17 mouse cellular contexts compared by ENCODE assay signal in genomic region chr2:75479546-75479945, GRCm38 (mm10).
DNase-seq lines count a peak whose midpoint lies in the region; ATAC-seq and TF ChIP-seq lines count a peak whose summit lies in the region.
"Had no signal": no experiment of that assay in that cellular context is flagged by ENCODE, and none has a peak within 500 bp of the region (broad histone marks: within the 10 kb centered on the region; RNA-seq: fewer than 3 reads in every experiment).

No protein-coding gene starts in this region.

- TF ChIP-seq CTCF in midbrain, postnatal 0 days (IDR thresholded peaks at IDR 0.05): no peak

- H3K27ac ChIP-seq in midbrain, postnatal 0 days (ENCODE audit: low read depth, low read length): no peak overlapping the region
- H3K27ac ChIP-seq in midbrain, embryonic 15.5 days: no peak overlapping the region
- H3K27ac ChIP-seq: embryonic facial prominence, embryonic 10.5 days; embryonic facial prominence, embryonic 12.5 days; forebrain, embryonic 13.5 days; forebrain, embryonic 15.5 days had no signal

- H3K4me2 ChIP-seq in midbrain, postnatal 0 days (ENCODE audit: low read depth, low read length, poor library complexity, severe bottlenecking): no peak overlapping the region
- H3K4me2 ChIP-seq in midbrain, embryonic 15.5 days: no peak overlapping the region
- H3K4me2 ChIP-seq: embryonic facial prominence, embryonic 12.5 days; forebrain, embryonic 13.5 days; forebrain, embryonic 15.5 days had no signal

- no peak for ATAC-seq in midbrain, postnatal 0 days (ENCODE audit: low FRiP score)
- ATAC-seq in midbrain, embryonic 15.5 days (replicated peaks): no peak
- ATAC-seq: forebrain, embryonic 13.5 days; forebrain, embryonic 15.5 days; forebrain, postnatal 0 days had no signal

- DNase-seq in cerebellum, postnatal 14 days: peak; percentile 21 to 32
- no peak for DNase-seq in cerebellum, adult 8-10 months
- peak; percentile 62 for DNase-seq in midbrain, postnatal 0 days (ENCODE audit: low spot score)
- peak; percentile 48 for DNase-seq in retina, embryonic 14.5 days (ENCODE audit: low spot score)
- DNase-seq in kidney, postnatal 36 days: no peak
- DNase-seq in c-Kit-positive CD71-positive TER-119-positive erythroid progenitor cells, embryonic 14.5 days (ENCODE audit: low spot score): no peak
- DNase-seq: adrenal gland, adult 2 months; adrenal gland, postnatal 10 days; adrenal gland, postnatal 25 days; cerebellum, adult 11-12 months; cerebellum, adult 9-10 months; forebrain, postnatal 0 days had no signal

- H3K9ac ChIP-seq in midbrain, postnatal 0 days (replicated peaks; ENCODE audit: low read length, poor library complexity, severe bottlenecking): no peak overlapping the region
- H3K9ac ChIP-seq in midbrain, embryonic 15.5 days: no peak overlapping the region
- H3K9ac ChIP-seq: embryonic facial prominence, embryonic 12.5 days; forebrain, embryonic 13.5 days; forebrain, embryonic 15.5 days; forebrain, postnatal 0 days had no signal

- H3K4me1 ChIP-seq in midbrain, postnatal 0 days (ENCODE audit: insufficient read depth, low read length): no peaks in the 10 kb centered on the region
- H3K4me1 ChIP-seq in midbrain, embryonic 15.5 days: peaks cover 17% of the 10 kb centered on the region

- H3K27me3 ChIP-seq in midbrain, postnatal 0 days (ENCODE audit: insufficient read depth, low read length): no peaks in the 10 kb centered on the region
- no peaks in the 10 kb centered on the region for H3K27me3 ChIP-seq in midbrain, embryonic 15.5 days (replicated peaks)
- H3K27me3 ChIP-seq: embryonic facial prominence, embryonic 12.5 days; forebrain, embryonic 13.5 days; forebrain, embryonic 15.5 days had no signal

- no peak overlapping the region for H3K4me3 ChIP-seq in midbrain, postnatal 0 days (ENCODE audit: low read depth, low read length)
- H3K4me3 ChIP-seq in midbrain, embryonic 15.5 days: no peak overlapping the region
- H3K4me3 ChIP-seq: embryonic facial prominence, embryonic 10.5 days; embryonic facial prominence, embryonic 12.5 days; forebrain, embryonic 13.5 days; forebrain, embryonic 15.5 days had no signal

- no peaks in the 10 kb centered on the region for H3K36me3 ChIP-seq in midbrain, postnatal 0 days (ENCODE audit: insufficient read depth, low read length)
- no peaks in the 10 kb centered on the region for H3K36me3 ChIP-seq in midbrain, embryonic 15.5 days (replicated peaks)
- H3K36me3 ChIP-seq: embryonic facial prominence, embryonic 10.5 days; embryonic facial prominence, embryonic 12.5 days; forebrain, embryonic 15.5 days had no signal

- 84% methylated on average over 5 of the region's 5 CpGs for WGBS in midbrain, postnatal 0 days
- 85% methylated on average over 5 of the region's 5 CpGs for WGBS in midbrain, embryonic 15.5 days

- H3K9me3 ChIP-seq in midbrain, postnatal 0 days (ENCODE audit: low read length): no peaks in the 10 kb centered on the region
- no peaks in the 10 kb centered on the region for H3K9me3 ChIP-seq in midbrain, embryonic 15.5 days
- H3K9me3 ChIP-seq: embryonic facial prominence, embryonic 10.5 days; embryonic facial prominence, embryonic 12.5 days; forebrain, embryonic 13.5 days; forebrain, embryonic 15.5 days had no signal

Comparison
In these comparisons a context has a peak if more than half of its experiments do, and no peak if none do; other contexts are left out.
1. DNase-seq: peak in cerebellum, postnatal 14 days (2 of 2), midbrain, postnatal 0 days (single experiment) and retina, embryonic 14.5 days (single experiment); none in cerebellum, adult 8-10 months (single experiment), kidney, postnatal 36 days (0 of 2) and c-Kit-positive CD71-positive TER-119-positive erythroid progenitor cells, embryonic 14.5 days (single experiment).